ENCODE assay signal across 8 mouse cellular contexts in genomic region chr12:76803700-76804252, GRCm38 (mm10). TPM values are rescaled to one million over a fixed set of nuclear protein-coding genes. Genes with fewer than 3 reads are reported as not detected.
DNase-seq lines count a peak whose midpoint lies in the region; ATAC-seq lines count a peak whose summit lies in the region.

No protein-coding gene starts in this region.

- H3K4me1 ChIP-seq in limb, embryonic 11.5 days (ENCODE audit: control insufficient read depth, insufficient read depth, low read length), result no peaks in the 10 kb centered on the region
- 0 out of 2 replicates have a peak, but pooled peaks cover 7% of the 10 kb centered on the region for H3K4me1 ChIP-seq in limb, embryonic 10.5 days
- no peaks in the 10 kb centered on the region for H3K4me1 ChIP-seq in midbrain, embryonic 14.5 days (ENCODE audit: control insufficient read depth, insufficient read depth, low read length)

- H3K4me2 ChIP-seq in limb, embryonic 11.5 days (ENCODE audit: low read depth, severe bottlenecking), result no peak overlapping the region
- no peak overlapping the region for H3K4me2 ChIP-seq in midbrain, embryonic 14.5 days (ENCODE audit: low read length)

- H3K9ac ChIP-seq in limb, embryonic 11.5 days (ENCODE audit: low read length), result no peak overlapping the region
- no peak overlapping the region for H3K9ac ChIP-seq in midbrain, embryonic 14.5 days (replicated peaks; ENCODE audit: low read length)

- no peak for ATAC-seq in limb, embryonic 11.5 days (ENCODE audit: insufficient number of reproducible peaks, low FRiP score, low TSS enrichment, low read depth)
- no peak for ATAC-seq in midbrain, embryonic 14.5 days (ENCODE audit: low FRiP score, low TSS enrichment)

- 52% methylated on average over 7 of the region's 7 CpGs for WGBS in limb, embryonic 11.5 days
- WGBS in limb, embryonic 10.5 days, result 57% methylated on average over 7 of the region's 7 CpGs
- WGBS in midbrain, embryonic 14.5 days, result 53% methylated on average over 7 of the region's 7 CpGs

- no peaks in the 10 kb centered on the region for H3K36me3 ChIP-seq in limb, embryonic 11.5 days (ENCODE audit: control insufficient read depth, insufficient read depth, low read length)
- no peaks in the 10 kb centered on the region for H3K36me3 ChIP-seq in limb, embryonic 10.5 days
- H3K36me3 ChIP-seq in midbrain, embryonic 14.5 days (ENCODE audit: control insufficient read depth, insufficient read depth, low read length), result peaks cover 5% of the 10 kb centered on the region; the same call in 1 of the 2 replicates

- no peak overlapping the region for H3K27ac ChIP-seq in limb, embryonic 11.5 days (replicated peaks; ENCODE audit: low read depth, low read length)
- no peak overlapping the region for H3K27ac ChIP-seq in limb, embryonic 10.5 days
- no peak overlapping the region for H3K27ac ChIP-seq in midbrain, embryonic 14.5 days (replicated peaks; ENCODE audit: low read depth, low read length)

- intact Hi-C loops in heart, postnatal 10 days (cut with DNase I), result loop anchor here (1.0 kb wide), 1 partner anchor 153 kb away; no protein-coding TSS in a partner anchor

- no peaks in the 10 kb centered on the region for H3K9me3 ChIP-seq in limb, embryonic 11.5 days (ENCODE audit: control insufficient read depth, low read length)
- no peaks in the 10 kb centered on the region for H3K9me3 ChIP-seq in limb, embryonic 10.5 days (replicated peaks)
- H3K9me3 ChIP-seq in midbrain, embryonic 14.5 days (ENCODE audit: control insufficient read depth, low read length), result no peaks in the 10 kb centered on the region

- no peaks in the 10 kb centered on the region for H3K27me3 ChIP-seq in limb, embryonic 11.5 days (ENCODE audit: control insufficient read depth, insufficient read depth, low read length)
- H3K27me3 ChIP-seq in limb, embryonic 10.5 days (ENCODE audit: low read depth, poor library complexity, severe bottlenecking), result no peaks in the 10 kb centered on the region
- no peaks in the 10 kb centered on the region for H3K27me3 ChIP-seq in midbrain, embryonic 14.5 days (ENCODE audit: control insufficient read depth, insufficient read depth, low read length)

- H3K4me3 ChIP-seq in limb, embryonic 11.5 days (ENCODE audit: low read depth, low read length), result no peak overlapping the region
- no peak overlapping the region for H3K4me3 ChIP-seq in limb, embryonic 10.5 days
- no peak overlapping the region for H3K4me3 ChIP-seq in midbrain, embryonic 14.5 days (replicated peaks; ENCODE audit: low read depth, low read length)

- DNase-seq in limb, embryonic 11.5 days (ENCODE audit: low spot score), result peak; percentile 63
- no peak for DNase-seq in limb, embryonic 10.5 days (ENCODE audit: low spot score)
- DNase-seq in adrenal gland, adult 8-10 months, result peak; percentile 35
- peak; percentile 32 for DNase-seq in embryo, embryonic 11.5 days (ENCODE audit: low read depth, low spot score)
- DNase-seq in heart, postnatal 10 days, result peak; percentile 69 to 73
- peak; percentile 56 to 73 for DNase-seq in kidney, postnatal 25 days
- peak; percentile 70 for DNase-seq in midbrain, embryonic 14.5 days
- DNase-seq in frontal cortex, postnatal 25 days (ENCODE audit: low spot score in 2 of 2), result no peak

RNA-seq across cellular contexts. Expression of gene Gpx2, which starts 8.4 kb away (rescaled TPM):
- 5.2 and 6.3 TPM in 2 replicates for polyA plus RNA-seq in limb, embryonic 11.5 days (2014; fragmentation: Nextera tagmentation; extraction: Ambion mirVana)
- 6.4 and 9.0 TPM in 2 replicates for polyA plus RNA-seq in limb, embryonic 10.5 days (2016; fragmentation: Nextera tagmentation; extraction: Ambion mirVana)
- under 1 TPM in 1 of 4 experiments, not detected in 3; 0.23 TPM for total RNA-seq in adrenal gland, adult 8-10 months (2022)
- total RNA-seq in heart, postnatal 10 days (2021), result not detected
- 0.09 TPM in 1 of 2 replicates, not detected in the other for polyA plus RNA-seq in midbrain, embryonic 14.5 days (2014; fragmentation: Nextera tagmentation; extraction: Ambion mirVana)

RNA-seq across cellular contexts. Expression of gene Rab15, which starts 18.9 kb away (rescaled TPM):
- polyA plus RNA-seq in limb, embryonic 11.5 days (2014; fragmentation: Nextera tagmentation; extraction: Ambion mirVana), result 8.7 and 9.5 TPM in 2 replicates
- 8.3 and 9.0 TPM in 2 replicates for polyA plus RNA-seq in limb, embryonic 10.5 days (2016; fragmentation: Nextera tagmentation; extraction: Ambion mirVana)
- total RNA-seq in adrenal gland, adult 8-10 months (2022), result 1 to 10 TPM; 4.0 to 6.5 (median 4.6) TPM
- total RNA-seq in heart, postnatal 10 days (2021), result 1 to 10 TPM; 1.2 to 1.3 TPM
- 25.4 and 32.3 TPM in 2 replicates for polyA plus RNA-seq in midbrain, embryonic 14.5 days (2014; fragmentation: Nextera tagmentation; extraction: Ambion mirVana)

RNA-seq across cellular contexts. Expression of gene Fntb, which starts 38.4 kb away (rescaled TPM):
- polyA plus RNA-seq in limb, embryonic 11.5 days (2014; fragmentation: Nextera tagmentation; extraction: Ambion mirVana), result 47.6 and 48.8 TPM in 2 replicates
- polyA plus RNA-seq in limb, embryonic 10.5 days (2016; fragmentation: Nextera tagmentation; extraction: Ambion mirVana), result 43.1 and 48.2 TPM in 2 replicates
- 10 to 100 TPM; 14.4 to 18.8 (median 16.8) TPM for total RNA-seq in adrenal gland, adult 8-10 months (2022)
- total RNA-seq in heart, postnatal 10 days (2021), result 10 to 100 TPM; 14.7 to 15.4 TPM
- 33.1 and 39.9 TPM in 2 replicates for polyA plus RNA-seq in midbrain, embryonic 14.5 days (2014; fragmentation: Nextera tagmentation; extraction: Ambion mirVana)

RNA-seq across cellular contexts. Expression of gene Churc1, which starts 38.4 kb away (rescaled TPM):
- polyA plus RNA-seq in limb, embryonic 11.5 days (2014; fragmentation: Nextera tagmentation; extraction: Ambion mirVana), result 88.9 and 91.2 TPM in 2 replicates
- polyA plus RNA-seq in limb, embryonic 10.5 days (2016; fragmentation: Nextera tagmentation; extraction: Ambion mirVana), result 107 and 118 TPM in 2 replicates
- 10 to 100 TPM; 81.3 to 93.7 (median 92.7) TPM for total RNA-seq in adrenal gland, adult 8-10 months (2022)
- 10 to 100 TPM; 77.9 to 91.3 TPM for total RNA-seq in heart, postnatal 10 days (2021)
- polyA plus RNA-seq in midbrain, embryonic 14.5 days (2014; fragmentation: Nextera tagmentation; extraction: Ambion mirVana), result 103 and 129 TPM in 2 replicates

Comparison
In these comparisons a context has a peak if more than half of its experiments do, and no peak if none do; other contexts are left out.
1. DNase-seq: peak in limb, embryonic 11.5 days (single experiment), adrenal gland, adult 8-10 months (single experiment), embryo, embryonic 11.5 days (single experiment), heart, postnatal 10 days (2 of 2), kidney, postnatal 25 days (2 of 2) and midbrain, embryonic 14.5 days (single experiment); none in limb, embryonic 10.5 days (single experiment) and frontal cortex, postnatal 25 days (0 of 2).